Mouse (Mus musculus): Measurements from ENCODE around the gene Tmie. TPM values are rescaled to one million over a fixed set of nuclear protein-coding genes. Genes with fewer than 3 reads are reported as not detected.

The Tmie gene
- total RNA-seq, 2 experiments from 2014 or later: 0.55 to 0.62 TPM

GRCm38 (mm10) chr9:110891077-110891828 lies 11.3 kb upstream of the Tmie start:
- peak; percentile 5 for DNase-seq
- intact Hi-C loops (cut with DNase I; ENCODE audit: low total_unique reads): no loop called here

GRCm38 (mm10) chr9:110890026-110890783 lies 10.3 kb upstream of the Tmie start:
- intact Hi-C loops (cut with DNase I; ENCODE audit: low total_unique reads): no loop called here
- DNase-seq: peak; percentile 4

- intact Hi-C loops (cut with DNase I; ENCODE audit: low total_unique reads): no loop called here
- DNase-seq: no peak
These were observed 9.0 kb upstream of the Tmie start for GRCm38 (mm10) chr9:110888935-110889334.

DNA sequence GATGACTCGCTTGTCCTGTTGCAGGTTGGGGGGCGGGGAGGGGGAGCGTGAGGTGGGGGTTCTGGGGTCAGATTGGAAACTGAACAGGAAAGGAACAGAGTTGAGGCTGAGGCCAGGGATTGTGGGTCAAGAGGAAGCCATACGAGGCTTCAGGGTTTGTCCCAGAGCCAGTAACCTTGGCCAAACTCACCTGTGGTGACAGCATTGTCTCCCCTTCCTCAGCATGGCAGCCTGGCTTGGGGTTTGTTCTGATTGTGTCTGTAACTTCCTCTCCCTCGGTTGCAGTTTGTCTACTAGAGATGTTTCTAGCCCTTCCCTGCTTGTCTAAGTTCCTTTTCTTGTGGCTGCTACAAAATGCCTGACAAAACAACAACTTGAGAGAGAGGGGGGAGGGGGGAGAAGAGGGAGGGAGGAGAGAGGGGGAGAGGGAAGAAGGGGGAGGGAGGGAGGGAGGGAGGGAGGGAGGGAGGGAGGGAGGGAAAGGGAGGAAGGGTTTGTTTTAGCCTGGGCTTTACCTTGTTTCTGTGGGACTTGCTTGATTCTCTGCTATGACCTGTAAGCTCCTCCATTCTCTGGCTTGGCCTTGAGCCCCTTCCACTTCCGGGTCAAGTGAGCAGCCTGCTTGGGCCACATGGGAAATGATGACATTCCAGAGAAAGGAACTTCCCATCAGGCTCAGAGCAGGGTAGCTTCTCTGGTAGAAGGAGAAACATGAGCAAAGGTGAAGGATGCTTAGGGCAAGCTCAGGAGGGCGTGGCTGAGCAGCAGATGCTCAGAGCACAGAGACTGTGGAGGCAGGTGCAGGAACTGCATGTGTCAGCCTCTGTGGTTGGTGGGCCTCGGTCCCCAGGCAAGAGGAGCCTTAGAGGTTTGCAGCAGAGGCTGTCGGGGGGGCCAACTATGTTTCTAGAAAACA lies 7.7 kb upstream of the Tmie start:
- intact Hi-C loops (cut with DNase I; ENCODE audit: low total_unique reads): no loop called here
- no peak for DNase-seq

GRCm38 (mm10) chr9:110881953-110882352 lies 2.0 kb upstream of the Tmie start:
- no peak for DNase-seq
- intact Hi-C loops (cut with DNase I; ENCODE audit: low total_unique reads): no loop called here

DNA sequence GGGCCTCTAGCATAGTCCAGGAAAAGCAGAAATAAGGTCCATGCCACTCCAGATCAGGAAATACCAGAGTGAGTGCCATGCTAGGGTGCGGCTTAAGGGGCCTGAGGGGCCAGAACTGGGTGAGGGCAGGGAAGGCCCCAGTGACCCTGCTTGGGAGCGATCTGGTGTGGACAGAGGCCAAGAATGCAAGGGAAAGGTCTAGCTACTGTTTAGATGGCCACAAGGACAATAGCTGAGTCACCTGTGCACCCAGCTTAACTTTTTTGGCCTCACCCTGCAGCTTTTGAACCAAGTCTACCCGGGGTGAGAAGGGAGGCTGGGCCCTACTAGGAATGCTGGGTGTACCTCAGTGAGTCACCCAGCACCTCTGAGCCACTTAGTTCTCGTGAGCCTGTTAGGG lies 859 bp upstream of the Tmie start:
- intact Hi-C loops (cut with DNase I; ENCODE audit: low total_unique reads): no loop called here
- DNase-seq: no peak

DNA sequence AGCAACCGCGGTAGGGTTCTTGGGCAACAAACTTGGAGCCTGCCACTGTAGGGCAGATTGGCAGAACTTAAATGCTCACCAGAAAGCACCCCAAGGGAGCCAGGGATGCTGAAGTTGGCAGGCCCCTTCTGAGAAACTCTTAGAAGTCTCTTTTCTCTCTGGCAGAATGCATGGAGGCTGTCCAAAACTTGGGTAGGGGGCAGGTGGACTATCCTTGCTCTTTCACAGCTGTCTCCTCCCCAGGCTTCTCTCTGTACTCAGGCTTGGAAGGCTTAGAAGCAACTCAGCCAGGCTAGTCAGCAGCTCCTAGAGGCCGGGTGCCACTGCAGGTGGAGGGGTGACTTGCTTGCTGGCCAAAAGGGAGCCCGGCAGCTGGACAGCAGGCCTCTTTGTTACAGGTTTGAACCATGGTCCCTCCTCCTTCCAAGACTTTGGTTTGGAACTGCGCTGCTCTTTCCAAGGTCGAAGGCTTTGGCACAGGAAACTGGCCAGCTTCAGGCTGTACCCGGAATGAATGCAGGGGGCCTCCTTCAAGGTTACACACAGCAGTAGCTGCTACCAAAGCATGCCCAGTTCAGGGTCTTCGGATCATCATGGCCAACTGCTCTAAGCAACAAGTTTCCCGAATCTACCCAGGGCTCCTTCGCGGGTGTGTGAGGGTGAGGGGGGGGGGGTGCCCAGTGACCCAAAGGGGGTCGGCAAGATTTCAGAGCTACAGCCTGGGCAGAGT lies 557 bp downstream of the Tmie start, which contains the start of gene Als2cl:
TSS of gene Als2cl (plus strand) at position 680 of the 730 bp plus-strand sequence.
- DNase-seq: no peak
- intact Hi-C loops (cut with DNase I; ENCODE audit: low total_unique reads): no loop called here

DNA sequence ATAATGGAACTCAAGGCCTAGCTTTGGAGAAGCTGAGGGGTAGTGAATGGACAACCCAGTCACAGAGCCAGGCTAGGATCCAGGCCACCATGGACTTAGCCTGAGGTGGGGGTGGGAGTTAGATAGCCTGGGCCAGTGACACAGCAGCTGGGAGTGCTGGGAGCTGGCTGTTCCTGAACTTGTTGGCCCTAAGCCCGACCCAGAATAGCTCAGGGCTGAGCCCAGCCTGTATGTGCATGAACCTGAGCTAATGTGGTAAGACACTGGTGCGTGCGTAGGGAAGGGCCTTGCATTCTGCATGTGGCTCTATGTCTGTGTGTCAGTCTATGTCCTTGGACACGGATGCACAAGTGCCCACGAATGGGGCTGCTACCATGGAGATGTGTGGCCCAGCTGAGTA lies 2.0 kb downstream of the Tmie start:
- DNase-seq: peak; percentile 88
- intact Hi-C loops (cut with DNase I; ENCODE audit: low total_unique reads): no loop called here

- intact Hi-C loops (cut with DNase I; ENCODE audit: low total_unique reads): no loop called here
- DNase-seq: no peak
These were observed 2.6 kb downstream of the Tmie start for GRCm38 (mm10) chr9:110877353-110877752.

DNA sequence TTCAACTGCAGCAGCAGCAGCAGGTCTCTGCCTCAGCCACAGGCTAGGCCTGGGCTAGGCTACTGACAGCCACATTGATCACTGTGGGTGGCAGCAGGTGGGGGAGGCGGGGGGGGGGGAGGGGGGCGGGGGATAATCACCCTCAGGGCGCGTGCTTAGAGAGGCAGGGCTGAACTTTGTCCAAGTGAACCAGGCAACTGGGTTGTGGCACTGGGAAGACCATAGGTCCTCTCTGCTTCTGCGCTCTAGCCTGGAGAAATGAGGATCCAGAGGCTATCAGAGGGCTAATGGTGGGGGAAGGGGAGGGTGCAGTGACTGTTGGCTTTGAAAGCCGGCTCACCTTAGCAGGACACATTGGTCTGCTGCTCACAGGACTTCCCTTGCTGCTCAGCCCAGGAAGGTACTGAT lies 4.6 kb downstream of the Tmie start:
- DNase-seq: no peak
- intact Hi-C loops (cut with DNase I; ENCODE audit: low total_unique reads): no loop called here

- no peak for DNase-seq
- intact Hi-C loops (cut with DNase I; ENCODE audit: low total_unique reads): loop anchor here (5.0 kb wide), 2 partner anchors 97 to 157 kb away; no protein-coding TSS in a partner anchor
These were observed 5.2 kb downstream of the Tmie start for GRCm38 (mm10) chr9:110874660-110875191.

DNA sequence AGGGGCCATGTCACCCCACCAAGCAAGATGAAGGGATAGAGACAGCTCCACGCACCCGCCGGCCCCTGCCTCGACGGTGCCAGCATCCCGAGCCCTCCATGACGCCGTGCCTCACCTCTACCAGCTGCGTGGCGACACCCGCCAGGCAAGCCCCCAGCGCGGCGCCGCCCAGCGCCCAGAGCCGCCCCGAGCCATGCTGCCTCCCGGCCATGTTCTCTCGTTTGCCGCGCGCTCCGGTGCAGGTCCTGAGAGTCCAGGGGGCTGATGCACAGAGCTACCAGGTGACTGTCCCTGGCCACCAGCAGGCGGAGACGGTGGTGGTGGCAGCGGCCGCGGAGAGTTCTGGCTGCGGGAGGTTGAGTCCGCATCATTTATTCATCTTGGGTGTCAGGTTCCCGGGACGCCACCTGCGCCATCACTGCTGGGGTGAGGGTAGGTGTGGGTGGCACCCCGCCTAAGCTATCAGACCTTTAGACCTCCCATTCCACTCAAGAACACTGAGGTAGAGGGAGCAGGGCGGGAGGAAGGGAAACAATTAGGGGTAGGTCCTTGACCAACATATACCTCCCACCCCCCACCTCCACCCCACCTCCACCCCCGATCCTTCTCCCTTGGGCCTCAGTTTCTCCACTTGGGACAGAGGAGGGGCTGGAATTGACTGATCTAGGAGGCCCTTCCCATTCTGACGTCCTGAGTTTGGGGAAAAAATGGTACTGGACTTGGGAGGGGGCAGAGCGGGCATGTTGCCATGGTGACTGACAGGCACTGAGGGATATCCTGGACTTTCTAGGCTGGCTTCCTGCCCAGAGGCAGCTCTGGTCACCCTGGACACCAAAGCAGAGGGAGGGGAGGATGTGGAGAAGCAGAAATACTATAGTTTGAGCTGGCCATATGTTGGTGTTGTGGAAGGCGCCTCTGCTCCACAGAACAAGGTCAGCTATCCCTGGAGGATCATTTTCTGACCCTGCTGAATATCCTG lies 5.9 kb downstream of the Tmie start:
- intact Hi-C loops (cut with DNase I; ENCODE audit: low total_unique reads): loop anchor here (5.0 kb wide), 2 partner anchors 97 to 157 kb away; no protein-coding TSS in a partner anchor
- DNase-seq: no peak

- intact Hi-C loops (cut with DNase I; ENCODE audit: low total_unique reads): loop anchor here (5.0 kb wide), 2 partner anchors 94 to 154 kb away; no protein-coding TSS in a partner anchor
These were observed 8.9 kb downstream of the Tmie start for GRCm38 (mm10) chr9:110871030-110871429.

DNA sequence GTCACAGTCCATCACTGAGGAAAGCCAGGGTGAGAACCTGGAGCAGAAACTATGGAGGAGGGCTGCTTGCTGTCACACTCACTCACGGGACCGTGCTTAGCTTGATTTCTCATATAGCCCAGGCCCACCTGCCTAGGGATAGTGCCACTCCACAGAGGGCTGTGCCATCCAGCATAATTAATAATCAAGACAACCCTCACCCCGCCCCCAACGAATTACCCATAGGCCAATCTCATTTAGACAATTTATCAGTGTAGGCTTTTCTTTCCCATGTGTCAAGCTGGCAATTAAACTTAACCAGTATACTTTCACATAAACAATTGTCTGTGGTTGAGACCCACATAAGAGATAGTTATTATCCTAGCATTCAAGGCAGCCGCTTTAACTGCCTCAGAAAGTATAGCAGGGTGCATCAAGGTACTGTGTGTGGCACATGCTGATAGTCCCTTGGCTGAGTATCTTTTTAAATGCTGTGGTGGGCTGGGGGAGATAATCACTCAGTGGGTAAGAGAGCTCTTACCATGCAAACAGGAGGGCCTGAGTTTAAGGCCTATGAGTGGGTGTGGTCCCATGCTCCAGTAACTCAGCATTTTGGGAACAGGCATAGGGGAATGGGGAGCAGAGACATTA lies 20.8 kb downstream of the Tmie start:
- DNase-seq: no peak
- intact Hi-C loops (cut with DNase I; ENCODE audit: low total_unique reads): no loop called here

More at GRCm38 (mm10) chr9:110871030-110871429, 8.9 kb downstream of the Tmie start:
- DNase-seq: peak; percentile 28

DNA sequence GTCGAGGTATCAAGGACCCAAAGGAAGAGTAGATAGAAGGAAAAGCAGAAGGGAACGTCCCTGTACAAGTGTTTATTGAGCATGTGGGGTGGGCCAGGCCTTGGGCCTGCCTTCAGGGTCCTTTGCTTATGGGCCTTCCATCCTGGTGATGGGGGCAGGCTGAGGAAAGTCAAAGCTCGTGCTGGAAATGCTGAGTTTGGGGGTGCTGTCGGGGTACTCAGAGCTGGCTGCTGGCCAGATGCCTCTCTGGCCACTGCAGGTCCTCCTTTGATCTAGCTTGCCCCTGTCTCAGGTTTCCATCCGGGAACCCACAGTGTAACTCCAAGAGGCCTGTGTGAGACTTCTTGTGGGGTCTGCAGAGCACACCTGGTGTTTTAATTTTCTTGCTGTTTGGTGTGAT lies 21.4 kb downstream of the Tmie start:
- DNase-seq: no peak
- intact Hi-C loops (cut with DNase I; ENCODE audit: low total_unique reads): no loop called here

- DNase-seq: no peak
- intact Hi-C loops (cut with DNase I; ENCODE audit: low total_unique reads): no loop called here
These were observed 22.0 kb downstream of the Tmie start, which contains the start of gene Prss50 for GRCm38 (mm10) chr9:110857781-110858472. Gene Prss50 (plus strand): TSS chr9:110857967.
